Mouse (Mus musculus): ENCODE results near the gene Smarca2. TPM values are rescaled to one million over a fixed set of nuclear protein-coding genes. Genes with fewer than 3 reads are reported as not detected.

Gene Smarca2
- polyA plus RNA-seq, 1 experiment from 2014 or later, result 158 TPM

GRCm38 (mm10) chr19:26754016-26754794 lies 149.4 kb downstream of the Smarca2 start:
- Histone ChIP-seq H3K4me3 (no peak overlapping the region), H3K9me3 (no peaks in the 10 kb centered on the region), H3K36me3 (replicated peaks) (no peaks in the 10 kb centered on the region), H3K27me3 (replicated peaks) (no peaks in the 10 kb centered on the region), H3K9ac (no peak overlapping the region), H3K4me1 (peaks cover 47% of the 10 kb centered on the region), H3K27ac (0 out of 2 replicates have a peak overlapping the region, but pooled peaks have one; percentile 7), H3K4me2 (peak overlapping the region; percentile 12)
- no peak; the same call in 1 of the 2 replicates for ATAC-seq (replicated peaks)
- 77% methylated on average over 10 of the region's 10 CpGs for WGBS

GRCm38 (mm10) chr19:26755991-26756390 lies 151.1 kb downstream of the Smarca2 start:
- no peak for ATAC-seq (replicated peaks)
- no peak overlapping the region for H3K9ac ChIP-seq
- WGBS, result 94% methylated on average over 6 of the region's 6 CpGs
- H3K4me2 ChIP-seq, result no peak overlapping the region
- peaks cover 38% of the 10 kb centered on the region for H3K4me1 ChIP-seq
- H3K27ac ChIP-seq, result no peak overlapping the region
- no peaks in the 10 kb centered on the region; the same call in 1 of the 2 replicates for H3K36me3 ChIP-seq (replicated peaks)
- H3K27me3 ChIP-seq (replicated peaks), result no peaks in the 10 kb centered on the region
- no peaks in the 10 kb centered on the region for H3K9me3 ChIP-seq
- no peak overlapping the region for H3K4me3 ChIP-seq

GRCm38 (mm10) chr19:26756399-26756798 lies 151.5 kb downstream of the Smarca2 start:
- no peak overlapping the region for H3K27ac ChIP-seq
- H3K4me2 ChIP-seq, result no peak overlapping the region
- no peak for ATAC-seq (replicated peaks)
- WGBS, result 88% methylated on average over 8 of the region's 8 CpGs
- no peaks in the 10 kb centered on the region for H3K9me3 ChIP-seq
- peaks cover 38% of the 10 kb centered on the region for H3K4me1 ChIP-seq
- H3K4me3 ChIP-seq, result no peak overlapping the region
- no peak overlapping the region for H3K9ac ChIP-seq
- no peaks in the 10 kb centered on the region for H3K27me3 ChIP-seq (replicated peaks)
- no peaks in the 10 kb centered on the region; the same call in 1 of the 2 replicates for H3K36me3 ChIP-seq (replicated peaks)

GRCm38 (mm10) chr19:26758156-26758555 lies 153.3 kb downstream of the Smarca2 start:
- WGBS, result 71% methylated on average over 8 of the region's 8 CpGs
- Histone ChIP-seq H3K4me2 (no peak overlapping the region), H3K27me3 (replicated peaks) (no peaks in the 10 kb centered on the region), H3K9ac (no peak overlapping the region), H3K36me3 (replicated peaks) (no peaks in the 10 kb centered on the region; the same call in 1 of the 2 replicates), H3K27ac (peak overlapping the region; percentile 39; the same call in 1 of the 2 replicates), H3K4me3 (no peak overlapping the region), H3K9me3 (no peaks in the 10 kb centered on the region), H3K4me1 (peaks cover 37% of the 10 kb centered on the region)
- ATAC-seq (replicated peaks), result no peak

- no peaks in the 10 kb centered on the region for H3K9me3 ChIP-seq
- H3K27me3 ChIP-seq (replicated peaks), result no peaks in the 10 kb centered on the region
- ATAC-seq (replicated peaks), result no peak
- H3K4me2 ChIP-seq, result no peak overlapping the region
- 0 out of 2 replicates have a peak overlapping the region, but pooled peaks have one; percentile 39 for H3K27ac ChIP-seq
- peaks cover 33% of the 10 kb centered on the region for H3K4me1 ChIP-seq
- WGBS, result 81% methylated on average over 7 of the region's 7 CpGs
- no peak overlapping the region for H3K4me3 ChIP-seq
- no peak overlapping the region for H3K9ac ChIP-seq
- no peaks in the 10 kb centered on the region; the same call in 1 of the 2 replicates for H3K36me3 ChIP-seq (replicated peaks)
Observed at GRCm38 (mm10) chr19:26758620-26759019, 153.8 kb downstream of the Smarca2 start.

- Histone ChIP-seq H3K9ac (no peak overlapping the region), H3K9me3 (no peaks in the 10 kb centered on the region), H3K4me1 (peaks cover 26% of the 10 kb centered on the region), H3K4me3 (no peak overlapping the region), H3K4me2 (no peak overlapping the region), H3K36me3 (replicated peaks) (no peaks in the 10 kb centered on the region; the same call in 1 of the 2 replicates), H3K27me3 (replicated peaks) (no peaks in the 10 kb centered on the region), H3K27ac (no peak overlapping the region)
- no peak for ATAC-seq (replicated peaks)
- 78% methylated on average over 13 of the region's 13 CpGs for WGBS
Observed at GRCm38 (mm10) chr19:26759295-26759694, 154.4 kb downstream of the Smarca2 start.

GRCm38 (mm10) chr19:26761257-26761656 lies 156.4 kb downstream of the Smarca2 start:
- Histone ChIP-seq H3K4me3 (no peak overlapping the region), H3K27me3 (replicated peaks) (no peaks in the 10 kb centered on the region), H3K36me3 (replicated peaks) (no peaks in the 10 kb centered on the region; the same call in 1 of the 2 replicates), H3K4me1 (peaks cover 22% of the 10 kb centered on the region), H3K4me2 (no peak overlapping the region), H3K9me3 (no peaks in the 10 kb centered on the region), H3K27ac (peak overlapping the region; percentile 57), H3K9ac (no peak overlapping the region)
- ATAC-seq (replicated peaks), result peak; percentile 66

GRCm38 (mm10) chr19:26765483-26765882 lies 160.6 kb downstream of the Smarca2 start:
- H3K36me3 ChIP-seq (replicated peaks), result no peaks in the 10 kb centered on the region
- no peak for ATAC-seq (replicated peaks)
- H3K27me3 ChIP-seq (replicated peaks), result no peaks in the 10 kb centered on the region
- peaks cover 42% of the 10 kb centered on the region for H3K4me1 ChIP-seq
- H3K4me3 ChIP-seq, result no peak overlapping the region
- H3K9me3 ChIP-seq, result no peaks in the 10 kb centered on the region
- 95% methylated on average over 7 of the region's 7 CpGs for WGBS
- H3K4me2 ChIP-seq, result no peak overlapping the region
- no peak overlapping the region for H3K27ac ChIP-seq
- H3K9ac ChIP-seq, result no peak overlapping the region

GRCm38 (mm10) chr19:26767454-26767853 lies 162.6 kb downstream of the Smarca2 start:
- Histone ChIP-seq H3K27me3 (replicated peaks) (no peaks in the 10 kb centered on the region), H3K9me3 (no peaks in the 10 kb centered on the region), H3K4me2 (no peak overlapping the region), H3K9ac (no peak overlapping the region), H3K4me1 (peaks cover 43% of the 10 kb centered on the region), H3K36me3 (replicated peaks) (no peaks in the 10 kb centered on the region), H3K27ac (peak overlapping the region; percentile 97), H3K4me3 (no peak overlapping the region)
- WGBS, result 93% methylated on average over 13 of the region's 13 CpGs
- ATAC-seq (replicated peaks), result no peak

- H3K27me3 ChIP-seq (replicated peaks), result no peaks in the 10 kb centered on the region
- 86% methylated on average over 6 of the region's 6 CpGs for WGBS
- no peaks in the 10 kb centered on the region for H3K36me3 ChIP-seq (replicated peaks)
- peaks cover 41% of the 10 kb centered on the region for H3K4me1 ChIP-seq
- no peaks in the 10 kb centered on the region for H3K9me3 ChIP-seq
- H3K4me2 ChIP-seq, result no peak overlapping the region
- no peak overlapping the region for H3K9ac ChIP-seq
- ATAC-seq (replicated peaks), result no peak
- H3K4me3 ChIP-seq, result no peak overlapping the region
- peak overlapping the region; percentile 97 for H3K27ac ChIP-seq
Observed at GRCm38 (mm10) chr19:26767941-26768340, 163.1 kb downstream of the Smarca2 start.

GRCm38 (mm10) chr19:26768846-26769245 lies 164.0 kb downstream of the Smarca2 start:
- WGBS, result 78% methylated on average over 5 of the region's 5 CpGs

GRCm38 (mm10) chr19:26769609-26770500 lies 165.0 kb downstream of the Smarca2 start:
- H3K36me3 ChIP-seq (replicated peaks), result no peaks in the 10 kb centered on the region; the same call in 1 of the 2 replicates
- H3K9me3 ChIP-seq, result no peaks in the 10 kb centered on the region
- WGBS, result 8% methylated on average over 16 of the region's 16 CpGs
- H3K4me3 ChIP-seq, result peak overlapping the region; percentile 16
- H3K27me3 ChIP-seq (replicated peaks), result no peaks in the 10 kb centered on the region
- H3K4me1 ChIP-seq, result peaks cover 41% of the 10 kb centered on the region
- peak overlapping the region; percentile 97 for H3K27ac ChIP-seq
- peak; percentile 85 for ATAC-seq (replicated peaks)
- H3K4me2 ChIP-seq, result peak overlapping the region; percentile 46
- peak overlapping the region; percentile 23 for H3K9ac ChIP-seq

More at GRCm38 (mm10) chr19:26768846-26769245, 164.0 kb downstream of the Smarca2 start:
- Histone ChIP-seq H3K4me2 (no peak overlapping the region), H3K36me3 (replicated peaks) (no peaks in the 10 kb centered on the region; the same call in 1 of the 2 replicates), H3K4me1 (peaks cover 41% of the 10 kb centered on the region), H3K27ac (peak overlapping the region; percentile 97), H3K9ac (no peak overlapping the region), H3K4me3 (no peak overlapping the region), H3K9me3 (no peaks in the 10 kb centered on the region), H3K27me3 (replicated peaks) (no peaks in the 10 kb centered on the region)
- ATAC-seq (replicated peaks), result no peak

Data from midbrain, embryonic 15.5 days (tissue).